Mouse (Mus musculus) small intestine, adult 2 months (tissue): Measurements from ENCODE around the gene B4galt2.

Experiments used
- CTCF ChIP-seq: fragments of 200-500 bp; IDR thresholded peaks from 2 replicates; pipeline ENCODE4 v1.5.1; 2012; ENCODE audit warnings: low read depth, mild to moderate bottlenecking, control low read depth, inconsistent platforms, low read length, moderate library complexity, mixed read lengths; ENCODE audit not compliant: insufficient replicate concordance, insufficient read length; ENCODE audit errors: extremely low read depth
- POLR2A ChIP-seq: fragments of 200-500 bp; IDR thresholded peaks from 2 replicates; pipeline ENCODE4 v1.6.1; 2012; ENCODE audit warnings: low read depth, mild to moderate bottlenecking, control low read depth, inconsistent platforms, low read length, moderate library complexity

DNA sequence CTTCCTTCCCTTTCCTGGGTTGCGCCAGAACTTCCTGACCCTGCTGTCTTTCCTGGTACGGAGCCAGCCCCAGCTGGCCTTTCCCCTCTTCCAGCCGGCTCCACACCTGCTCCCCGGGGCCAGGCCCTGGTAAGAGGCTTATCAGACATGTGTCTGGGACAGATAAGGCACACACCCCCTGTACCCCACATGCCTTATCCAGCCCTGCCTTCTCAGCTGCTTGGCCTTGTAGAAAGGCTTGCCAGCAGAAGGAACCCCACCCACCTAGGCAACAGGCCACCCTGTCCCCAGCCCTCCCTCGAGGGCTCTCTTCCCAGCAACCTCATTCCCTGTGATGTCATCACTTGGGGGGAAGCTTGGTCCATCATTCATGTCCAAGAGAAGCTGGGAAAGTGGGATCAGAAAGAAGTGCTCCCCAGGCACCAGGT lies 53.1 kb downstream of the B4galt2 start:
- TF ChIP-seq POLR2A, result no peak
- TF ChIP-seq CTCF, result no peak
